In genomic region chr13:49400139-49400538, GRCm38 (mm10) we compare ENCODE assay signal across 7 mouse cellular contexts. TPM values are rescaled to one million over a fixed set of nuclear protein-coding genes. Genes with fewer than 3 reads are reported as not detected.
A peak's percentile ranks its signal among the peaks of the same experiment; 100 is the strongest.
DNase-seq lines count a peak whose midpoint lies in the region; ATAC-seq and TF ChIP-seq lines count a peak whose summit lies in the region.

No protein-coding gene starts in this region.

- no peak for ATAC-seq in lung, embryonic 14.5 days (ENCODE audit: insufficient read depth)

- H3K27me3 ChIP-seq in hindbrain, embryonic 10.5 days (ENCODE audit: insufficient read depth, poor library complexity, severe bottlenecking) = no peaks in the 10 kb centered on the region
- no peaks in the 10 kb centered on the region for H3K27me3 ChIP-seq in lung, embryonic 14.5 days (ENCODE audit: insufficient read depth, low read length)

- H3K9me3 ChIP-seq in hindbrain, embryonic 10.5 days = 0 out of 2 replicates have a peak, but pooled peaks cover 3% of the 10 kb centered on the region
- no peaks in the 10 kb centered on the region for H3K9me3 ChIP-seq in lung, embryonic 14.5 days (ENCODE audit: low read depth, low read length)

- no peak overlapping the region for H3K27ac ChIP-seq in hindbrain, embryonic 10.5 days
- H3K27ac ChIP-seq in lung, embryonic 14.5 days (ENCODE audit: low read depth) = no peak overlapping the region
- H3K27ac ChIP-seq in layer of hippocampus, adult 2 months = no peak overlapping the region

- peak; percentile 59 for TF ChIP-seq CTCF in lung, embryonic 14.5 days (IDR thresholded peaks at IDR 0.05; ENCODE audit: low read depth)
- TF ChIP-seq CTCF in layer of hippocampus, adult 2 months (conservative IDR thresholded peaks at IDR 0.05) = no peak

- DNase-seq in right cerebral cortex, postnatal 14 days = peak; percentile 38
- DNase-seq in right cerebral cortex, postnatal 4 days = no peak
- peak; percentile 50 for DNase-seq in embryo, embryonic 11 days
- DNase-seq in hindbrain, embryonic 10.5 days (ENCODE audit: low spot score) = peak; percentile 49
- DNase-seq in lung, embryonic 14.5 days = peak; percentile 66
- no peak for DNase-seq in layer of hippocampus, adult 2 months (ENCODE audit: low spot score in 2 of 2)
- no peak for DNase-seq in spleen, adult 12 weeks (ENCODE audit: low spot score)

- H3K36me3 ChIP-seq in hindbrain, embryonic 10.5 days = no peaks in the 10 kb centered on the region
- no peaks in the 10 kb centered on the region for H3K36me3 ChIP-seq in lung, embryonic 14.5 days (ENCODE audit: insufficient read depth)

- no peak overlapping the region for H3K4me3 ChIP-seq in hindbrain, embryonic 10.5 days
- no peak overlapping the region for H3K4me3 ChIP-seq in lung, embryonic 14.5 days (ENCODE audit: low read depth, low read length)
- no peak overlapping the region for H3K4me3 ChIP-seq in layer of hippocampus, adult 2 months

- no peaks in the 10 kb centered on the region for H3K4me1 ChIP-seq in hindbrain, embryonic 10.5 days (replicated peaks)
- no peaks in the 10 kb centered on the region for H3K4me1 ChIP-seq in lung, embryonic 14.5 days (ENCODE audit: insufficient read depth)

- no peak overlapping the region for H3K4me2 ChIP-seq in lung, embryonic 14.5 days

- H3K9ac ChIP-seq in lung, embryonic 14.5 days = no peak overlapping the region

- WGBS in hindbrain, embryonic 10.5 days = 69% methylated on average over 6 of the region's 6 CpGs
- WGBS in lung, embryonic 14.5 days = 41% methylated on average over 6 of the region's 6 CpGs

RNA-seq across cellular contexts. Expression of gene Ippk, which starts 20.9 kb away (rescaled TPM):
- polyA plus RNA-seq in hindbrain, embryonic 10.5 days (2016; fragmentation: Nextera tagmentation; extraction: Ambion mirVana) = 19.5 and 20.0 TPM in 2 replicates
- polyA plus RNA-seq in lung, embryonic 14.5 days (2014; fragmentation: Nextera tagmentation; extraction: Ambion mirVana) = 16.1 and 19.5 TPM in 2 replicates
- total RNA-seq in layer of hippocampus, adult 2 months (2021) = 10 to 100 TPM; 33.1 to 41.0 TPM

RNA-seq across cellular contexts. Expression of gene Bicd2, which starts 58.8 kb away (rescaled TPM):
- 31.8 and 32.0 TPM in 2 replicates for polyA plus RNA-seq in hindbrain, embryonic 10.5 days (2016; fragmentation: Nextera tagmentation; extraction: Ambion mirVana)
- polyA plus RNA-seq in lung, embryonic 14.5 days (2014; fragmentation: Nextera tagmentation; extraction: Ambion mirVana) = 33.7 and 36.7 TPM in 2 replicates
- total RNA-seq in layer of hippocampus, adult 2 months (2021) = 10 to 100 TPM; 55.2 to 55.3 TPM

Comparison
In these comparisons a context has a peak if more than half of its experiments do, and no peak if none do; other contexts are left out.
1. DNase-seq: peak in right cerebral cortex, postnatal 14 days (single experiment), embryo, embryonic 11 days (single experiment), hindbrain, embryonic 10.5 days (single experiment) and lung, embryonic 14.5 days (single experiment); none in right cerebral cortex, postnatal 4 days (single experiment), layer of hippocampus, adult 2 months (0 of 2) and spleen, adult 12 weeks (single experiment).